Mouse (Mus musculus): ENCODE measurements around the gene Scd2. TPM values are rescaled to one million over a fixed set of nuclear protein-coding genes. Genes with fewer than 3 reads are reported as not detected.

Scd2 gene
- total RNA-seq, 4 experiments from 2014 or later, result 7.5 to 10.2 (median 9.4) TPM

Small RNA genes lying within 50 kb of the gene (microRNA-seq; reads per million reads assigned to microRNA genes)
- gene Mir5114, result 3.1 reads per million, percentile 3 among the genes with 10 or more reads in this experiment

Other genes with a start within 250 kb of the Scd2 start
- gene Erlin1, start 223.9 kb upstream of the Scd2 start, total RNA-seq (2022), result 10 to 100 TPM in 1 of 4 experiments, 1 to 10 TPM in 3; 6.7 to 11.7 (median 7.7) TPM
- 10 to 100 TPM; 27.2 to 33.0 (median 29.3) TPM for gene Chuk, start 186.2 kb upstream of the Scd2 start, total RNA-seq (2022)
- gene Cwf19l1, start 157.8 kb upstream of the Scd2 start, total RNA-seq (2022), result 10 to 100 TPM in 1 of 4 experiments, 1 to 10 TPM in 3; 7.3 to 10.3 (median 9.0) TPM
- 10 to 100 TPM; 14.1 to 21.6 (median 18.3) TPM for gene Bloc1s2, start 147.2 kb upstream of the Scd2 start, total RNA-seq (2022)
- gene Pkd2l1, start 101.2 kb upstream of the Scd2 start, total RNA-seq (2022), result not detected
- gene Scd3, start 90.4 kb upstream of the Scd2 start, total RNA-seq (2022), result under 1 TPM in 2 of 4 experiments, not detected in 2; 0.19 to 0.35 TPM
- 1 to 10 TPM; 2.6 to 5.1 (median 3.1) TPM for gene Scd4, start 39.4 kb downstream of the Scd2 start, total RNA-seq (2022)
- 10 to 100 TPM; 14.9 to 24.2 (median 20.9) TPM for gene Scd1, start 114.2 kb downstream of the Scd2 start, total RNA-seq (2022)
- under 1 TPM in 1 of 4 experiments, not detected in 3; 0.09 TPM for gene Wnt8b, start 199.8 kb downstream of the Scd2 start, total RNA-seq (2022)